Mouse (Mus musculus) ovary, adult 10 weeks (tissue): Measurements from ENCODE around the gene Olfr622. TPM values are rescaled to one million over a fixed set of nuclear protein-coding genes. Genes with fewer than 3 reads are reported as not detected.

Source experiments
- polyA plus RNA-seq: library from polyadenylated mRNA; stranded (reverse); fragments of 350-450 nt; fragmentation: Illumina TruSeq; extraction: RNeasy Lipid Tissue Mini Kit (QIAGEN cat#74804); gene quantifications from one replicate; pipeline ENCODE4 v1.2.3, GENCODE M21; 2014

Gene Olfr622
- not detected for polyA plus RNA-seq

DNA sequence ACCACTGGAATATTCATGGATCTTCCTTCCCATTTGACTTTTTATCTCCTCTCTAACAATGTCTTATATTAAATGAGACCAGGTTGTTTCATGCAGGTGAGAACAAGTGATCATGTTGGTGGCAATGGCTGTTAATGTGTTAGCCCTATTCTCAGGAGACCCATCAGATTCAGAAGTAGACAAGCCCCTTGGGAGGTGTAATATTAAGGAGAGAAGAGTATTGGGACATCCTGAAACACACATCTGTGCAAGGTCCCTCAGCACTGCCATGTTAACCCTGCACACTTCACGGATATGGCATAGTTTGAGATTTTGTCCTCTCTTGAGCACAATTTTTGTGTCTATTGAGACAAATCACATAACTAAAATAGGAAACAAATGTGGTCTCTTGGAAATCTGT lies at the start of gene Olfr622:
Gene Olfr622, minus strand, starts transcription at position 101 of the 400 bp plus-strand sequence.

DNA sequence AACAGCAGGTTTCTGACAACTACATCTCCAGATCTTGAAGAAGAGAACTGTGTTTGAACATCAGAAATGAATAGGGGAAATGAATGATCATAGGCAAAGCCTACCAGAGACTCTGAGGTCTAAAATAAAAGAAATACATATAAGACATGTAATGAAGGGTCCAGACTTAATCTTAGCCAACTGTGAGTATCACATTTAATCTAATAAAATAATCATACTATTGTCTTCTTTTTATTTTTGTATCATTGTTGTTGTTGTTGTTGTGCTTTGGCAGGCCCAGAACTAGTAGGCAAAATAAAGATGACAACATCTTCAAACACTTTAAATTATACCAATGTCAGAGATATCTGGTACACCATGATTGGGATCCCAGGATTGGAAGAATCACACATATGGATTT lies 39.9 kb upstream of the Olfr622 start, which contains the start of gene Olfr625-ps1:
Gene Olfr625-ps1, plus strand, starts transcription at position 301 of the 400 bp plus-strand sequence.

DNA sequence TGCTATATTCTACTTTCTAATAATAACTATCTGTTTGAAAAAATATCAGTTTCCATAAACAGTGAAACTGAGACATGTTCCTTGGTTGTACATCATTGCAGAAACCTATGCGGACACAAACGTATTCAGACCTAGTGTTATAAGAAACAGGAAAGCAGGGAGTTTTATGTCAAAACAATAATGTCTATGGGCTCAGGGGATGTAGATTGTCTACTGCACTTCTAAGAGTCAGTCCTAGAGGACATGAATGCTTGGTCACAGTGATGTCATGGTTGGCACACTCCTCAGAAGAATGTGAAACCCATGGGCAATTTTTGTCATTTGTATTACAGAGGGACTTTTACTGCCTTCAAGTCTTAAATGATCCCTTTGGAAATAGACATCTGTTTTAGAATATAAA lies 28.6 kb upstream of the Olfr622 start, which contains the start of gene Olfr624:
Gene Olfr624, minus strand, starts transcription at position 101 of the 400 bp plus-strand sequence.

DNA sequence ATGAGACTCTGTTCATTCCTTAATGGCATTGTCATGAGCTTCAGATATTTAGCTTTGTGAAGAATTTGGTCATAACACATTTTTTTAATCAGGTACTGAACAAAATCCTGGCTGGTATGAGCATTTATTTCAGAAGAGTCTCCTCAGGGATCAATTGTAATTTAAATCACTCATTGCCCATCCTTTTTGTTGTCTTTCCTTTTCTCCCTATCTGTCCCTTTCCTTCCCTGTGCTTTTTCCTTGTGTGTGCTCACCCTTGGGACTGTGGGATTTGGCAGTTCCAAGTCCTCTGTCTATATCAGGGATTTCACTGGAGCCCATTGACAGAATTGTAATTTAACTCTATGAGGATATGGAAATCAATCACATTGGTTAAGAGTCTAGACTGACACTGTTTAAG lies 21.1 kb upstream of the Olfr622 start, which contains the start of gene Olfr623:
Gene Olfr623, minus strand, starts transcription at position 101 of the 400 bp plus-strand sequence.

DNA sequence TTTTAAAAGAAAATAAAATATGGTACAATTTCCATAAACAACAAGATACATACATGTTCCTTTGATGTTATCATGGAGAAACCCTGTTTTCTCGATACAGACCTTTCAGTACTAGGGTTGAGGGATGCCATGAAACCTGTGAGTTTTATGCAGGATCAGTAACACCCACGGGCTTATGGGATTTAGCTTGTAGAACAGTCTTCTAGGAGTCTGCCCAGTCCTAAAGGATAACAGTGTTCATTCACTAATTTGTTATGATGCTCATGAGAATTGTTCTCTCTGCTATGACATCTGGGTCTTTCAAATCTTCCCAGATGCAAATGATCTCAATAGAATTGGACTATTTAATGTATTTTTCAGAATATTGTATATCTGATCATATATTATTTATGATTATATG lies 30.1 kb downstream of the Olfr622 start, which contains the start of gene Olfr620:
Gene Olfr620, minus strand, starts transcription at position 101 of the 400 bp plus-strand sequence.

DNA sequence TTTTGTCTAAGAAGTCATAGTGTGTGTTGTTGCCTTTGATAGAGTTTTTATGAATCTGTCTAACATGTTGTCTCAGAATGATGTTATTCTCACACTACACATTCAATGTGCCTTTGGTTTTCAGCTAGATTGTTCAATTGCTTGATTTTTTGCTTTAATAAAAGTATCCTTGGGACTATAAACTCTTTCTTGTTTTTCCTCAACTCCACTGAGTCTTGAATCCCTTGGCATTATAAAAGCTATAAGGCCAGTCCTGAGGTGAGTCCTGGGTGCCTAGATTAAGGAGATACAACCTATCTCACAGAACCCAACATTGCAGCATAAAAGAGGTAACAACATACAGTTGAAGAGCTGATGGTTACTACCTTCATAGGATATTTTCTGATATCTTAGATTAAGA lies 42.2 kb downstream of the Olfr622 start, which contains the start of gene Olfr619:
Gene Olfr619, plus strand, starts transcription at position 301 of the 400 bp plus-strand sequence.

DNA sequence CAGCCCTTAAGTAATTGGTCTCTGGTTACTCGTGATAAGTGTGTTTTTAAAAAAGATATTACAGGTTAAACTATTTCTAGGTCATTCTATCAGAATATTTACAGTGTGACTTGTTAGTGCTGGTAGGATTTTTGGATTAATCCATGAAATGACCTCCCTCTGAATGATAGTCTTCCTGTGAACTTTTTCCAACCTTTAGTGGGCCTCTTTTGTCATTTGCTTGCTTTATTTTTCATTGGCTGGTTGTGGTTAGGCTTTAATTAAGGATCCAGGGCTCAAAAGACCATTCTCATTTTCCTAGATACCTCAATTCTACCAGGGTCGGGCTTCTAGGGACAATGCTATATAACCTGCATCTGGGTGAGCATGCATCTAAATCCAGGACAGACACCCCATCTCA lies 52.7 kb downstream of the Olfr622 start, which contains the start of gene Olfr618:
Gene Olfr618, plus strand, starts transcription at position 301 of the 400 bp plus-strand sequence.

Other genes with a start within 250 kb of the Olfr622 start
- gene Usp17lc, start 227.6 kb downstream of the Olfr622 start, polyA plus RNA-seq = not detected
- gene Olfr605, start 197.3 kb downstream of the Olfr622 start, polyA plus RNA-seq = not detected
- not detected for gene Olfr606, start 193.7 kb downstream of the Olfr622 start, polyA plus RNA-seq
- gene Olfr607, start 178.6 kb downstream of the Olfr622 start, polyA plus RNA-seq = not detected
- not detected for gene Olfr608, start 172.8 kb downstream of the Olfr622 start, polyA plus RNA-seq
- not detected for gene Olfr609, start 144.6 kb downstream of the Olfr622 start, polyA plus RNA-seq
- gene Olfr610, start 130.6 kb downstream of the Olfr622 start, polyA plus RNA-seq = not detected
- not detected for gene Olfr611, start 121.9 kb downstream of the Olfr622 start, polyA plus RNA-seq
- gene Olfr612, start 100.0 kb downstream of the Olfr622 start, polyA plus RNA-seq = not detected
- gene Olfr613, start 94.6 kb downstream of the Olfr622 start, polyA plus RNA-seq = not detected
- not detected for gene Olfr615, start 86.6 kb downstream of the Olfr622 start, polyA plus RNA-seq
- not detected for gene Olfr616, start 73.6 kb downstream of the Olfr622 start, polyA plus RNA-seq
- gene Olfr617, start 69.6 kb downstream of the Olfr622 start, polyA plus RNA-seq = not detected
- gene Olfr618, start 52.6 kb downstream of the Olfr622 start, polyA plus RNA-seq = not detected
- gene Olfr619, start 42.1 kb downstream of the Olfr622 start, polyA plus RNA-seq = not detected
- gene Olfr620, start 30.2 kb downstream of the Olfr622 start, polyA plus RNA-seq = not detected
- gene Olfr623, start 21.0 kb upstream of the Olfr622 start, polyA plus RNA-seq = not detected
- gene Olfr624, start 28.5 kb upstream of the Olfr622 start, polyA plus RNA-seq = 0.63 TPM
- gene Olfr625-ps1, start 40.0 kb upstream of the Olfr622 start, polyA plus RNA-seq = not detected
- gene Olfr243, start 72.0 kb upstream of the Olfr622 start, polyA plus RNA-seq = not detected
- gene Olfr628, start 87.7 kb upstream of the Olfr622 start, polyA plus RNA-seq = not detected
- gene Olfr629, start 102.2 kb upstream of the Olfr622 start, polyA plus RNA-seq = not detected
- not detected for gene Olfr630, start 114.6 kb upstream of the Olfr622 start, polyA plus RNA-seq
- gene Olfr69, start 128.9 kb upstream of the Olfr622 start, polyA plus RNA-seq = not detected
- gene Olfr68, start 137.0 kb upstream of the Olfr622 start, polyA plus RNA-seq = not detected
- gene Olfr67, start 149.1 kb upstream of the Olfr622 start, polyA plus RNA-seq = not detected
- 2.9 TPM for gene Hbb-bt, start 171.3 kb upstream of the Olfr622 start, polyA plus RNA-seq
- 54.8 TPM for gene Hbb-bs, start 185.4 kb upstream of the Olfr622 start, polyA plus RNA-seq
- gene Hbb-bh2, start 197.8 kb upstream of the Olfr622 start, polyA plus RNA-seq = not detected
- not detected for gene Hbb-bh1, start 200.5 kb upstream of the Olfr622 start, polyA plus RNA-seq
- gene Hbb-y, start 210.5 kb upstream of the Olfr622 start, polyA plus RNA-seq = not detected
- not detected for gene Olfr66, start 243.6 kb upstream of the Olfr622 start, polyA plus RNA-seq